Mouse (Mus musculus) spleen, adult 2 months (tissue): ENCODE results near the gene Nt5dc2.

Experiments
- CTCF ChIP-seq: fragments of 200-500 bp; IDR thresholded peaks from 2 replicates; pipeline ENCODE4 v1.5.1; 2011; ENCODE audit warnings: mild to moderate bottlenecking, inconsistent platforms; ENCODE audit not compliant: insufficient read depth, insufficient read length, insufficient replicate concordance; ENCODE audit errors: extremely low read depth
- POLR2A ChIP-seq: fragments of 200-500 bp; IDR thresholded peaks from 2 replicates; pipeline ENCODE4 v1.6.1; 2011; ENCODE audit warnings: low read depth, low read length, inconsistent platforms

- TF ChIP-seq POLR2A (no peak), CTCF (no peak)
Observed at GRCm38 (mm10) chr14:31160196-31161150, 29.6 kb downstream of the Nt5dc2 start.
